Mouse (Mus musculus): ENCODE results near the gene Dnajb14. TPM values are rescaled to one million over a fixed set of nuclear protein-coding genes. Genes with fewer than 3 reads are reported as not detected.

Dnajb14 gene
- polyA plus RNA-seq, 1 experiment, result 2.5 TPM

- no peaks in the 10 kb centered on the region for H3K27me3 ChIP-seq (ENCODE audit: control insufficient read depth, insufficient read depth, insufficient read length)
- H3K79me2 ChIP-seq (ENCODE audit: control insufficient read depth, insufficient read depth), result no peaks in the 10 kb centered on the region
- no peak overlapping the region for H3K4me3 ChIP-seq
- TF ChIP-seq E2F4 (IDR thresholded peaks at IDR 0.05; ENCODE audit: insufficient read depth) (no peak), POLR2AphosphoS2 (IDR thresholded peaks at IDR 0.05; ENCODE audit: insufficient read length, low read depth) (no peak), REST (IDR thresholded peaks at IDR 0.05; ENCODE audit: insufficient read depth, insufficient read length) (no peak)
- H3K36me3 ChIP-seq (ENCODE audit: control insufficient read depth, insufficient read depth), result no peaks in the 10 kb centered on the region
- no peak overlapping the region for H3K4me2 ChIP-seq (ENCODE audit: low read depth)
- no peak overlapping the region for H3ac ChIP-seq (ENCODE audit: control insufficient read depth, insufficient read length)
Observed at GRCm38 (mm10) chr3:137827678-137828077, 39.8 kb upstream of the Dnajb14 start.

- Histone ChIP-seq H3ac (ENCODE audit: control insufficient read depth, insufficient read length) (no peak overlapping the region), H3K36me3 (ENCODE audit: control insufficient read depth, insufficient read depth) (no peaks in the 10 kb centered on the region), H3K4me3 (no peak overlapping the region), H3K4me2 (ENCODE audit: low read depth) (no peak overlapping the region), H3K27me3 (ENCODE audit: control insufficient read depth, insufficient read depth, insufficient read length) (no peaks in the 10 kb centered on the region), H3K79me2 (ENCODE audit: control insufficient read depth, insufficient read depth) (no peaks in the 10 kb centered on the region)
- TF ChIP-seq TCF12 (IDR thresholded peaks at IDR 0.05; ENCODE audit: insufficient read depth, poor library complexity, severe bottlenecking) (no peak), SRF (IDR thresholded peaks at IDR 0.05; ENCODE audit: control insufficient read depth, insufficient read length, low read depth) (no peak), MAX (IDR thresholded peaks at IDR 0.05; ENCODE audit: low read depth) (no peak), REST (IDR thresholded peaks at IDR 0.05; ENCODE audit: insufficient read depth, insufficient read length) (no peak), USF1 (IDR thresholded peaks at IDR 0.05; ENCODE audit: low read depth) (no peak)
Observed at GRCm38 (mm10) chr3:137831156-137831555, 36.3 kb upstream of the Dnajb14 start.

- no peaks in the 10 kb centered on the region for H3K36me3 ChIP-seq (ENCODE audit: control insufficient read depth, insufficient read depth)
- H3ac ChIP-seq (ENCODE audit: control insufficient read depth, insufficient read length), result no peak overlapping the region
- H3K4me2 ChIP-seq (ENCODE audit: low read depth), result no peak overlapping the region
- no peaks in the 10 kb centered on the region for H3K79me2 ChIP-seq (ENCODE audit: control insufficient read depth, insufficient read depth)
- no peak for TF ChIP-seq REST (IDR thresholded peaks at IDR 0.05; ENCODE audit: insufficient read depth, insufficient read length)
- no peak for TF ChIP-seq TCF12 (IDR thresholded peaks at IDR 0.05; ENCODE audit: insufficient read depth, poor library complexity, severe bottlenecking)
- no peak for TF ChIP-seq MYOD1 (IDR thresholded peaks at IDR 0.05; ENCODE audit: control insufficient read depth in 1 of 3, insufficient read length in 2 of 3, low read depth in 2 of 3)
- TF ChIP-seq POLR2AphosphoS2 (IDR thresholded peaks at IDR 0.05; ENCODE audit: insufficient read length, low read depth), result no peak
- TF ChIP-seq MYOG (IDR thresholded peaks at IDR 0.05; ENCODE audit: control insufficient read depth in 1 of 3, insufficient read depth in 1 of 3, insufficient read length in 2 of 3, low read depth in 2 of 3), result no peak
- TF ChIP-seq CEBPB (IDR thresholded peaks at IDR 0.05; ENCODE audit: insufficient read depth, poor library complexity, severe bottlenecking), result no peak
- no peak for TF ChIP-seq MAX (IDR thresholded peaks at IDR 0.05; ENCODE audit: low read depth)
- no peak for TF ChIP-seq SRF (IDR thresholded peaks at IDR 0.05; ENCODE audit: control insufficient read depth, insufficient read length, low read depth)
- TF ChIP-seq USF1 (IDR thresholded peaks at IDR 0.05; ENCODE audit: low read depth), result no peak
- TF ChIP-seq E2F4 (IDR thresholded peaks at IDR 0.05; ENCODE audit: insufficient read depth), result no peak
- no peak for TF ChIP-seq TCF3 (IDR thresholded peaks at IDR 0.05; ENCODE audit: insufficient read length, low read depth)
- no peak for TF ChIP-seq POLR2A (IDR thresholded peaks at IDR 0.05; ENCODE audit: insufficient read length, low read depth)
- H3K4me3 ChIP-seq, result no peak overlapping the region
- H3K27me3 ChIP-seq (ENCODE audit: control insufficient read depth, insufficient read depth, insufficient read length), result no peaks in the 10 kb centered on the region
Observed at GRCm38 (mm10) chr3:137833128-137833527, 34.3 kb upstream of the Dnajb14 start.

GRCm38 (mm10) chr3:137833698-137834097 lies 33.8 kb upstream of the Dnajb14 start:
- no peak for TF ChIP-seq E2F4 (IDR thresholded peaks at IDR 0.05; ENCODE audit: insufficient read depth)
- TF ChIP-seq REST (IDR thresholded peaks at IDR 0.05; ENCODE audit: insufficient read depth, insufficient read length), result no peak
- no peak for TF ChIP-seq POLR2AphosphoS2 (IDR thresholded peaks at IDR 0.05; ENCODE audit: insufficient read length, low read depth)
- no peak for TF ChIP-seq USF1 (IDR thresholded peaks at IDR 0.05; ENCODE audit: low read depth)
- no peak for TF ChIP-seq TCF3 (IDR thresholded peaks at IDR 0.05; ENCODE audit: insufficient read length, low read depth)
- TF ChIP-seq MYOD1 (IDR thresholded peaks at IDR 0.05; ENCODE audit: control insufficient read depth in 1 of 3, insufficient read length in 2 of 3, low read depth in 2 of 3), result no peak
- no peak for TF ChIP-seq TCF12 (IDR thresholded peaks at IDR 0.05; ENCODE audit: insufficient read depth, poor library complexity, severe bottlenecking)
- TF ChIP-seq POLR2A (IDR thresholded peaks at IDR 0.05; ENCODE audit: insufficient read length, low read depth), result no peak
- TF ChIP-seq MAX (IDR thresholded peaks at IDR 0.05; ENCODE audit: low read depth), result no peak
- no peak for TF ChIP-seq CEBPB (IDR thresholded peaks at IDR 0.05; ENCODE audit: insufficient read depth, poor library complexity, severe bottlenecking)
- TF ChIP-seq SRF (IDR thresholded peaks at IDR 0.05; ENCODE audit: control insufficient read depth, insufficient read length, low read depth), result no peak
- no peak for TF ChIP-seq MYOG (IDR thresholded peaks at IDR 0.05; ENCODE audit: control insufficient read depth in 1 of 3, insufficient read depth in 1 of 3, insufficient read length in 2 of 3, low read depth in 2 of 3)
- Histone ChIP-seq H3ac (ENCODE audit: control insufficient read depth, insufficient read length) (no peak overlapping the region), H3K4me2 (ENCODE audit: low read depth) (no peak overlapping the region), H3K27me3 (ENCODE audit: control insufficient read depth, insufficient read depth, insufficient read length) (no peaks in the 10 kb centered on the region), H3K79me2 (ENCODE audit: control insufficient read depth, insufficient read depth) (no peaks in the 10 kb centered on the region), H3K4me3 (no peak overlapping the region), H3K36me3 (ENCODE audit: control insufficient read depth, insufficient read depth) (no peaks in the 10 kb centered on the region)

GRCm38 (mm10) chr3:137836543-137836942 lies 30.9 kb upstream of the Dnajb14 start:
- Histone ChIP-seq H3K27me3 (ENCODE audit: control insufficient read depth, insufficient read depth, insufficient read length) (no peaks in the 10 kb centered on the region), H3ac (ENCODE audit: control insufficient read depth, insufficient read length) (no peak overlapping the region), H3K79me2 (ENCODE audit: control insufficient read depth, insufficient read depth) (no peaks in the 10 kb centered on the region), H3K4me3 (no peak overlapping the region), H3K36me3 (ENCODE audit: control insufficient read depth, insufficient read depth) (no peaks in the 10 kb centered on the region), H3K4me2 (ENCODE audit: low read depth) (no peak overlapping the region)
- TF ChIP-seq MAX (IDR thresholded peaks at IDR 0.05; ENCODE audit: low read depth) (no peak), POLR2A (IDR thresholded peaks at IDR 0.05; ENCODE audit: insufficient read length, low read depth) (no peak), TCF12 (IDR thresholded peaks at IDR 0.05; ENCODE audit: insufficient read depth, poor library complexity, severe bottlenecking) (no peak), USF1 (IDR thresholded peaks at IDR 0.05; ENCODE audit: low read depth) (no peak), CEBPB (IDR thresholded peaks at IDR 0.05; ENCODE audit: insufficient read depth, poor library complexity, severe bottlenecking) (no peak), MYOG (IDR thresholded peaks at IDR 0.05; ENCODE audit: control insufficient read depth in 1 of 3, insufficient read depth in 1 of 3, insufficient read length in 2 of 3, low read depth in 2 of 3) (no peak), POLR2AphosphoS2 (IDR thresholded peaks at IDR 0.05; ENCODE audit: insufficient read length, low read depth) (no peak), SRF (IDR thresholded peaks at IDR 0.05; ENCODE audit: control insufficient read depth, insufficient read length, low read depth) (no peak), REST (IDR thresholded peaks at IDR 0.05; ENCODE audit: insufficient read depth, insufficient read length) (no peak), MYOD1 (IDR thresholded peaks at IDR 0.05; ENCODE audit: control insufficient read depth in 1 of 3, insufficient read length in 2 of 3, low read depth in 2 of 3) (no peak), E2F4 (IDR thresholded peaks at IDR 0.05; ENCODE audit: insufficient read depth) (no peak), TCF3 (IDR thresholded peaks at IDR 0.05; ENCODE audit: insufficient read length, low read depth) (no peak)

Measured in myocyte (in vitro differentiated cells).